Mouse (Mus musculus): ENCODE data around the gene Pvr.
"Not testable (repeated sequence)": the region's sequence is repeated elsewhere in the genome, so short reads cannot be mapped to it uniquely, and the experiment has no call there.

Gene Pvr

GRCm38 (mm10) chr7:19932877-19933809 lies 12.2 kb upstream of the Pvr start:
- peak; percentile 85 for DNase-seq

GRCm38 (mm10) chr7:19932133-19932876 lies 11.3 kb upstream of the Pvr start:
- peak; percentile 91 for DNase-seq

- not testable (repeated sequence) for DNase-seq
Measured at GRCm38 (mm10) chr7:19930481-19930880, 9.5 kb upstream of the Pvr start.

- DNase-seq, result no peak
Measured at GRCm38 (mm10) chr7:19928486-19928885, 7.5 kb upstream of the Pvr start.

- no peak for DNase-seq
Measured at GRCm38 (mm10) chr7:19926849-19927480, 6.0 kb upstream of the Pvr start.

GRCm38 (mm10) chr7:19925376-19925775 lies 4.4 kb upstream of the Pvr start:
- DNase-seq, result no peak

GRCm38 (mm10) chr7:19923797-19924196 lies 2.8 kb upstream of the Pvr start:
- DNase-seq, result peak; percentile 54

GRCm38 (mm10) chr7:19923354-19923753 lies 2.4 kb upstream of the Pvr start:
- DNase-seq, result peak; percentile 61

GRCm38 (mm10) chr7:19920166-19920505 lies 824 bp downstream of the Pvr start:
- DNase-seq, result no peak

GRCm38 (mm10) chr7:19914558-19914957 lies 6.4 kb downstream of the Pvr start:
- DNase-seq, result no peak

GRCm38 (mm10) chr7:19911695-19912524 lies 9.1 kb downstream of the Pvr start:
- DNase-seq, result peak; percentile 71

GRCm38 (mm10) chr7:19911292-19911658 lies 9.7 kb downstream of the Pvr start:
- DNase-seq, result no peak

- DNase-seq, result peak; percentile 89
Measured at GRCm38 (mm10) chr7:19910421-19911291, 10.3 kb downstream of the Pvr start.

- peak; percentile 73 for DNase-seq
Measured at GRCm38 (mm10) chr7:19889881-19890280, 31.1 kb downstream of the Pvr start.

- DNase-seq, result no peak
Measured at GRCm38 (mm10) chr7:19887849-19888248, 33.1 kb downstream of the Pvr start, which contains the start of gene Ceacam19. Gene Ceacam19 (minus strand): TSS chr7:19887965.

GRCm38 (mm10) chr7:19880754-19881153 lies 40.2 kb downstream of the Pvr start:
- DNase-seq, result no peak

GRCm38 (mm10) chr7:19876781-19877425 lies 44.1 kb downstream of the Pvr start:
- DNase-seq, result no peak

- DNase-seq, result peak; percentile 55
Measured at GRCm38 (mm10) chr7:19875948-19876682, 44.8 kb downstream of the Pvr start.

- DNase-seq, result peak; percentile 76
Measured at GRCm38 (mm10) chr7:19871943-19872601, 48.9 kb downstream of the Pvr start.
